Mouse (Mus musculus) C2C12 (cell line): Measurements from ENCODE around the gene Sdccag8.

Source experiments
- CTCF ChIP-seq: IDR thresholded peaks from one replicate; pipeline ENCODE4 v1.5.1; 2011; ENCODE audit not compliant: control insufficient read depth, insufficient read depth, insufficient read length
- MAX ChIP-seq: IDR thresholded peaks from one replicate; pipeline ENCODE4 v1.6.1; 2011; ENCODE audit warnings: mild to moderate bottlenecking, control low read depth
- MYOD1 ChIP-seq: IDR thresholded peaks from one replicate; pipeline ENCODE4 v1.6.1; 2011; ENCODE audit warnings: low read depth; ENCODE audit not compliant: control insufficient read depth, insufficient read length
- MYOG ChIP-seq: IDR thresholded peaks from one replicate; pipeline ENCODE4 v1.6.1; 2011; ENCODE audit not compliant: control insufficient read depth, insufficient read length; ENCODE audit errors: extremely low read depth
- USF1 ChIP-seq: IDR thresholded peaks from one replicate; pipeline ENCODE4 v1.6.1; 2011; ENCODE audit warnings: low read depth, mild to moderate bottlenecking, control low read depth, moderate library complexity

- no peak for TF ChIP-seq CTCF
- no peak for TF ChIP-seq MYOD1
- no peak for TF ChIP-seq MYOG
- no peak for TF ChIP-seq MAX
- TF ChIP-seq USF1, result no peak
Observed at GRCm38 (mm10) chr1:176951836-176952235, 137.4 kb downstream of the Sdccag8 start.
